Mouse (Mus musculus): ENCODE results near the gene Ntn1. TPM values are rescaled to one million over a fixed set of nuclear protein-coding genes. Genes with fewer than 3 reads are reported as not detected.

Ntn1 gene
- polyA plus RNA-seq, 1 experiment from 2014 or later = 15.7 TPM

DNA sequence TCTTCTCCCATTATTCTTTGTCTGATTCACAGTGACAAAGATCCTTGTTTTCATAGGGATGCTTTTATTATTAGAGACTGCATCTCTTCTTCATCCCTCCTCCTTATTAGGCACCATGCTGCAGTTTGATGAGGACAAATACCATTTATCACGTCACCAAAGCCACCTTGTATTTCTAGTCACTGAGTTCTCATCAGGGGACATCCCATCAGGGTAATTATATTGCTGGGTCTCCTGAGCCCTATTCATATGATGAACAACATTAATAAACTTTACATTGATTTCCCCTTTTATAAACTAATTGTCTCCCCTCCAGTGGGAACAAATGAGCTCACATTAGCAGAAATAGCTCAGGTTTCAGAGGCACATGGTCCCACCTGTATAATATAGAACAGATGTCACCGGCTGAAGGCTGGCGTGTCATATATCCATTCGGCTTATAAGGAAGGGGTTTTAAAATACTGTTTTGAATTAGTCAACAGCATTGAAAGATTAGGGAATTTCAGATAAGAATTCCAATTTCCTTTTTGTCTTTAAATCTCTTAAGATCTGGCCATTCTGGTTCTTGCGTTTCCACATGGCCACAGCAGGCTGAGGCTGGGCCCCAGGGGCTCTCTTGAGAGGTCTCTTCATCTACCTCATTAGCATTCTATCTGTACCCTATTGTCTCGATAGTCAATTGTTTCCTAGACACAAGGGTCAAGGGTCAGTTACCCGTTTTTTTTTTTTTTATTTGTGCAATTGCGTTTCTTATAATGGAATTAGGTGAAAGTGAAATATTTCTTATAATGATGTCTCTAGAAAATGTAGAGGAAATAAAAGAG lies 25.1 kb upstream of the Ntn1 start:
- H3K27ac ChIP-seq (ENCODE audit: low read depth, low read length) = peak overlapping the region; percentile 13; the same call in 1 of the 2 replicates
- H3K4me3 ChIP-seq (ENCODE audit: low read depth, low read length) = no peak overlapping the region
- H3K9ac ChIP-seq (replicated peaks; ENCODE audit: low read depth, low read length) = no peak overlapping the region
- no peaks in the 10 kb centered on the region for H3K27me3 ChIP-seq (ENCODE audit: control insufficient read depth, insufficient read depth, low read length)
- H3K9me3 ChIP-seq (ENCODE audit: control insufficient read depth, low read length) = no peaks in the 10 kb centered on the region
- H3K36me3 ChIP-seq (ENCODE audit: control insufficient read depth, insufficient read depth, low read length) = no peaks in the 10 kb centered on the region
- WGBS = 21% methylated on average over 8 of the region's 8 CpGs
- H3K4me2 ChIP-seq (ENCODE audit: low read depth, low read length) = no peak overlapping the region
- ATAC-seq (ENCODE audit: low read depth) = peak; percentile 79
- H3K4me1 ChIP-seq (ENCODE audit: control insufficient read depth, insufficient read depth, low read length) = no peaks in the 10 kb centered on the region

DNA sequence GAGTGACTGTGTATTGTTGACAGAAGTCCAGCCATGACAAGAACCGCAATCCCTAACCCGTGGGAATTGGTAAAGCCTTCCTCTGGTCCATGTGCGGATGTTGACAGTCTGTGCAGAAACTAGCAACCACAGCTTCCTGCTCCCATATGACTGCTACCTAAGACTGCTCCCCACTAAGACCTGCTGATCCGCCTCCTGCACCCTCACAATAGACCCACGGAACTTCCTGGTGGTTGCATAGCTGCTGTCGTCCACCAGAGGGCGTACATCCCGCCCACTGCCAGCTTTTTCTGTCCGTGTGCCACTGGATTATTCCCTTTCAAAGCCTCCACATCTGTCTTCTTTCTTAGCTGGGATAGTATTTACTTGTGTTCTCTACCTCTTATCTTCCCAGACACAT lies 17.2 kb upstream of the Ntn1 start:
- Histone ChIP-seq H3K27me3 (ENCODE audit: control insufficient read depth, insufficient read depth, low read length) (no peaks in the 10 kb centered on the region), H3K27ac (ENCODE audit: low read depth, low read length) (no peak overlapping the region)
- ATAC-seq (ENCODE audit: low read depth) = no peak

DNA sequence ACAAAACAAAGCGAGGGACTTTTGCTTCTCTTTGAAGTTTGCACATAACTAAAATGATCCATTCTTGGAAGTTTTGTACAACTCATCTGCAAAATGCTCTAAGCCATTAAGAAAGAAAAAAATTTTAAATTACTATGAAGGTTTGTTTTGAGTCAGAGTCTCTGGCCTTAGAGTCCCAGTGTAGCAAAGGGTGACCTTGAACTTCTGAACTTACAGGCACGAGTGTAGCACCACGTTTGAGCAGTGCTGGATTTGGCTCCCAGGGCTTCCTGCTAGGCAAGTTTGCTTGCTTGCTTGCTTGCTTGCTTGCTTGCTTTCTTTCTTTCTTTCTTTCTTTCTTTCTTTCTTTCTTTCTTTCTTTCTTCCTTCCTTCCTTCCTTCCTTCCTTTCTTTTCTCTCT lies 16.4 kb upstream of the Ntn1 start:
- Histone ChIP-seq H3K36me3 (ENCODE audit: control insufficient read depth, insufficient read depth, low read length) (no peaks in the 10 kb centered on the region), H3K27ac (ENCODE audit: low read depth, low read length) (no peak overlapping the region), H3K27me3 (ENCODE audit: control insufficient read depth, insufficient read depth, low read length) (no peaks in the 10 kb centered on the region), H3K4me3 (ENCODE audit: low read depth, low read length) (no peak overlapping the region), H3K4me2 (ENCODE audit: low read depth, low read length) (no peak overlapping the region), H3K9ac (replicated peaks; ENCODE audit: low read depth, low read length) (no peak overlapping the region), H3K9me3 (ENCODE audit: control insufficient read depth, low read length) (no peaks in the 10 kb centered on the region), H3K4me1 (ENCODE audit: control insufficient read depth, insufficient read depth, low read length) (no peaks in the 10 kb centered on the region)
- ATAC-seq (ENCODE audit: low read depth) = no peak
- WGBS = 68% methylated on average over 3 of the region's 3 CpGs

More for the DNA sequence above, 17.2 kb upstream of the Ntn1 start:
- H3K36me3 ChIP-seq (ENCODE audit: control insufficient read depth, insufficient read depth, low read length) = no peaks in the 10 kb centered on the region
- H3K4me2 ChIP-seq (ENCODE audit: low read depth, low read length) = no peak overlapping the region
- no peak overlapping the region for H3K9ac ChIP-seq (replicated peaks; ENCODE audit: low read depth, low read length)
- 50% methylated on average over 9 of the region's 9 CpGs for WGBS
- no peak overlapping the region for H3K4me3 ChIP-seq (ENCODE audit: low read depth, low read length)
- no peaks in the 10 kb centered on the region for H3K9me3 ChIP-seq (ENCODE audit: control insufficient read depth, low read length)
- no peaks in the 10 kb centered on the region for H3K4me1 ChIP-seq (ENCODE audit: control insufficient read depth, insufficient read depth, low read length)

DNA sequence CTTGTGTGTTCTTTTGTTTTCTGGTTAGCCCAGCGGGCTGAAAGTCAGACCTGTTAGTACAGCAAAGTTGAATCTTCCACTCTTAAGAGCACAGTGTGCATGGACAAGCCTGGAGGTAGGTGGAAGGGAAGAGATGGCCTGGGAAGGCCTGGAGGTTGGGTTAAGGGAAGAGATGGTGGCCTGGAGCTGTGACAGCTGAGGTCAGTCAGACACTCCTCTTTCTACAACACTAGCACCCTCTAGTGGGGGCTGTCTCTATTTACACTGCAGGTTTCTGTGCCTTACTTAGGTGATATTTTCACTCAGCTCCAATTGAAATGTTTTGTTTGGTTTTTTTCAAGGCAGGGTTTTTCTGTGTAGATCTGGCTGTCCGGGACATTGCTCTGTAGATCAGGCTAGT lies 7.5 kb upstream of the Ntn1 start:
- no peak for ATAC-seq (ENCODE audit: low read depth)
- no peak overlapping the region for H3K9ac ChIP-seq (replicated peaks; ENCODE audit: low read depth, low read length)
- 66% methylated on average over 2 of the region's 2 CpGs for WGBS
- no peaks in the 10 kb centered on the region for H3K27me3 ChIP-seq (ENCODE audit: control insufficient read depth, insufficient read depth, low read length)
- H3K9me3 ChIP-seq (ENCODE audit: control insufficient read depth, low read length) = no peaks in the 10 kb centered on the region
- no peak overlapping the region for H3K4me2 ChIP-seq (ENCODE audit: low read depth, low read length)
- no peaks in the 10 kb centered on the region for H3K4me1 ChIP-seq (ENCODE audit: control insufficient read depth, insufficient read depth, low read length)
- H3K4me3 ChIP-seq (ENCODE audit: low read depth, low read length) = no peak overlapping the region
- no peaks in the 10 kb centered on the region for H3K36me3 ChIP-seq (ENCODE audit: control insufficient read depth, insufficient read depth, low read length)
- no peak overlapping the region for H3K27ac ChIP-seq (ENCODE audit: low read depth, low read length)

DNA sequence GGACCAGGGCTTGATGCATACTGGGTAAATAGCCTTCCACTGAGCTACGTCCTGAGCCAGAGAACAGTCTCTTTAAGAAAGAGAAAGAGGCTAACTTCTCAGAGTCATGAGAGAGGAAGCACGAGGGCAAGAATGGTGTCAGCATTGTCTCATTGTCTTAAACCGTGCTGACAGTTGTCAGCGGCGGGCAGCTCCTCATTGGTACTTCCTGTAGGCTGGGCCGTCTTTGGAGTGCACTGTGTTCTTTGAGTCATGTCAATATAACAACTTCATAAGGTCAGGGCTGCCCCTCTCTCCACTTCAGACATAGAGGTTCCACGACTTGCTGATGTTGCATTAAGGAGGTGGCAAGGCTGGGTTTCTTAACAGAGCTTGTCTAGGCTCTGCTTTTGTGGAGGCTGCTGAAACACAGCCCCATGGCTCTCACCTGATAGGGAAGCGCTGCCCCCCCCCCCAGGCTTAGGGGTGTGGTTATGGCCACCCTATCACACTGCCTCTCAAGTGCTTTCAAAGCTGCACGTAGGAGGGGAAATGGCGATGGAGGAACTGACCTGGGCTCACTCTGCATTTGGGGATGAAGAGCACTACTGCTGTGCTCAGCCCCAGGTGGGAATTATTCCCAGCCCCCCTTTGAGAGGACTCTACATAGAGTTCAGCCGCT lies 6.8 kb upstream of the Ntn1 start:
- Histone ChIP-seq H3K9ac (replicated peaks; ENCODE audit: low read depth, low read length) (no peak overlapping the region), H3K4me2 (ENCODE audit: low read depth, low read length) (no peak overlapping the region), H3K27ac (ENCODE audit: low read depth, low read length) (no peak overlapping the region), H3K36me3 (ENCODE audit: control insufficient read depth, insufficient read depth, low read length) (no peaks in the 10 kb centered on the region), H3K9me3 (ENCODE audit: control insufficient read depth, low read length) (no peaks in the 10 kb centered on the region), H3K4me1 (ENCODE audit: control insufficient read depth, insufficient read depth, low read length) (no peaks in the 10 kb centered on the region), H3K27me3 (ENCODE audit: control insufficient read depth, insufficient read depth, low read length) (no peaks in the 10 kb centered on the region), H3K4me3 (ENCODE audit: low read depth, low read length) (no peak overlapping the region)
- no peak for ATAC-seq (ENCODE audit: low read depth)
- 66% methylated on average over 11 of the region's 11 CpGs for WGBS

DNA sequence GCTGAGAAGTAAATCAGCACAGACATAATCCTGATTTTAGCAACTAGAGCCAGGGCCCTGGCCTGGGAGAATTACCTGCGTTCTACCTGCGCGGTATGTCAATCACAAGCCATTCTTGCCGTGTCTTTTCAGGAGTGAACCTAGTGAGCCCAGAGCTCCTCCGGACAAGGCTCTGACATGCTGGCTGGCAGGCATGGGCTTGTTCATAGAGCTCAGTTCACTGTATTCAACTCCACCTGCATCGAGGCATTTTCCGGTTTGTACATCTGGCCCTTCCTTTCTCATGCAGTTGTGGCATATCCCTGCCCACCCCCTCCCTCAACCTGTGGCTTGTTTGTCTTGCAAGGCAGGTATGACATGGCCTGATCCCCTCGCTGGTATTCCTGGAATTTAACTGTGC lies 5.0 kb upstream of the Ntn1 start:
- Histone ChIP-seq H3K9me3 (ENCODE audit: control insufficient read depth, low read length) (no peaks in the 10 kb centered on the region), H3K36me3 (ENCODE audit: control insufficient read depth, insufficient read depth, low read length) (no peaks in the 10 kb centered on the region), H3K27ac (ENCODE audit: low read depth, low read length) (no peak overlapping the region), H3K27me3 (ENCODE audit: control insufficient read depth, insufficient read depth, low read length) (peaks cover 5% of the 10 kb centered on the region), H3K9ac (replicated peaks; ENCODE audit: low read depth, low read length) (no peak overlapping the region), H3K4me3 (ENCODE audit: low read depth, low read length) (no peak overlapping the region), H3K4me1 (ENCODE audit: control insufficient read depth, insufficient read depth, low read length) (no peaks in the 10 kb centered on the region; the same call in 1 of the 2 replicates), H3K4me2 (ENCODE audit: low read depth, low read length) (no peak overlapping the region)
- WGBS = 95% methylated on average over 8 of the region's 8 CpGs
- ATAC-seq (ENCODE audit: low read depth) = no peak

DNA sequence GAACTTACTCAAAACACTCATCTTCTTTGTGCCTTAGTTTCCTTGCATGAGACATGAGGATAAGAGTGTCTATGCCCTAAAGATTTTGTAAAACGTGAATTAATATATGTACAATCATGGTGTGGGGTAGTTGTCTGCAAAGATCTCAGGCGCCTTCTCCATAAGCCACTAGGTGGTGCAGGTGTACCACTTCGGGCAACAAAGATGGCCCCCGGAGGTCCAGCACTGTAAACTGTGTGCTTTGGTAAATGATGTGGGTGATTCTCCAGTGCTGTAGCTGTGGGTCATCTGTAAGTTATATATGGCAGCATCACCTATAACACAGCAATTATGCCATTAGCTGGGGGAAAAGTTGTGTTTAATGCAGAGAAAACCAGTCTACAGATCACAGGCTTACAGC lies 3.6 kb upstream of the Ntn1 start:
- peaks cover 4% of the 10 kb centered on the region for H3K4me1 ChIP-seq (ENCODE audit: control insufficient read depth, insufficient read depth, low read length)
- no peaks in the 10 kb centered on the region for H3K36me3 ChIP-seq (ENCODE audit: control insufficient read depth, insufficient read depth, low read length)
- peaks cover 5% of the 10 kb centered on the region for H3K27me3 ChIP-seq (ENCODE audit: control insufficient read depth, insufficient read depth, low read length)
- ATAC-seq (ENCODE audit: low read depth) = no peak
- no peak overlapping the region for H3K27ac ChIP-seq (ENCODE audit: low read depth, low read length)
- no peaks in the 10 kb centered on the region for H3K9me3 ChIP-seq (ENCODE audit: control insufficient read depth, low read length)
- H3K4me2 ChIP-seq (ENCODE audit: low read depth, low read length) = no peak overlapping the region
- 66% methylated on average over 4 of the region's 4 CpGs for WGBS
- no peak overlapping the region for H3K4me3 ChIP-seq (ENCODE audit: low read depth, low read length)
- no peak overlapping the region for H3K9ac ChIP-seq (replicated peaks; ENCODE audit: low read depth, low read length)

DNA sequence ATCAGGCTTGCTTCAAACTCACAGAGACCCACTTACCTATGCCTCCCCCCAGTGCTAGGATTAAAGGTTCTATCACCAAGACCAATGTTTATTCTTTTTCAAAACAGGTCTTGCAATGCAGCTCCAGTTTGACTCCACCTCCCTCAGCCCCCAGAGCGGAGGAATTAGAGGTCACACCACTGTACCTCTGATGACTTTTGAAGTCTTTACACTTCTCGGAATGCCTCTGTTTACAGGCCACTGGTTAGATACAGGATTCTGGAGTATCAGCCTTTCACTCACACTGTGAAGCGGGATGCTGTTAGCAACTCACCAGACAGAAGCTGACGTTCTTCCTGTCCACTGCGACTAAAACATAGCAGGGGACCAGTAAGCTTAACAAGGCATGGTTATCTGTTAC lies 805 bp upstream of the Ntn1 start:
- peaks cover 4% of the 10 kb centered on the region for H3K4me1 ChIP-seq (ENCODE audit: control insufficient read depth, insufficient read depth, low read length)
- no peaks in the 10 kb centered on the region for H3K9me3 ChIP-seq (ENCODE audit: control insufficient read depth, low read length)
- H3K27me3 ChIP-seq (ENCODE audit: control insufficient read depth, insufficient read depth, low read length) = peaks cover 14% of the 10 kb centered on the region
- no peaks in the 10 kb centered on the region for H3K36me3 ChIP-seq (ENCODE audit: control insufficient read depth, insufficient read depth, low read length)
- no peak for ATAC-seq (ENCODE audit: low read depth)
- H3K9ac ChIP-seq (replicated peaks; ENCODE audit: low read depth, low read length) = no peak overlapping the region
- H3K27ac ChIP-seq (ENCODE audit: low read depth, low read length) = no peak overlapping the region
- H3K4me2 ChIP-seq (ENCODE audit: low read depth, low read length) = no peak overlapping the region
- H3K4me3 ChIP-seq (ENCODE audit: low read depth, low read length) = no peak overlapping the region
- 48% methylated on average over 5 of the region's 5 CpGs for WGBS

DNA sequence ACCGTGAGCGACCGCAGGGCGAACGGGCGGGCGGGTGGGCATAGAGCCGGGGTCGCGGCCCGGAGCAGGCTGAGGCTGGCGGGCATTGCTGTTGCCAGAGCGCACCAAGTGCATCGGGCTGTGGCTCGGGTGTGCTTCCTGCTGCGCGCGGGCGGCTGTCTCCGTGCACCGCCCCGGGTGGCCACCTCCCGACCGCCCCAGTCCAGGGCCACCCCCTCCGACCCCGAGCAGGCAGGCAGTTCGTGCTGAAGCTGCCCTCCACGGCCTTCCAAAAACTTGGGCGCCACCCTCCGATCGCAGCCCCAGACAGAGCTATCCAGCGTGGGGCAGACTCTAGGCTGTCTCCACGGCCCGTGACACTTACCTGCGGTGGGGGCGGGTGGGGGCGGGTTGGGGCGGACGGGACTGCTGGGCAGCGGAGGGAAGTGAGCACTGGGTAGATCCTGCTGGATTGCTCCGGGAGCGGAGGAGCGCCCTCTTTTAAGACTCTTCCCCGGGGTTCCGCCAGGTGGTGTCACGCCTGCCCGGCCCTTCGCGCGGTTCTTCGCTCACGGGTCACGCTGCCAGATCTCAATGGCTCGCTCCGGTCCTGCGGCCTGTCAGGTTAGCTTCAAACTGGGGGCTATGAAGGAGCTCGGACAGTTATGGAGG lies 477 bp downstream of the Ntn1 start:
- Histone ChIP-seq H3K9ac (replicated peaks; ENCODE audit: low read depth, low read length) (peak overlapping the region; percentile 48), H3K4me2 (ENCODE audit: low read depth, low read length) (peak overlapping the region; percentile 84), H3K36me3 (ENCODE audit: control insufficient read depth, insufficient read depth, low read length) (no peaks in the 10 kb centered on the region), H3K4me3 (ENCODE audit: low read depth, low read length) (peak overlapping the region; percentile 49), H3K4me1 (ENCODE audit: control insufficient read depth, insufficient read depth, low read length) (peaks cover 4% of the 10 kb centered on the region), H3K9me3 (ENCODE audit: control insufficient read depth, low read length) (no peaks in the 10 kb centered on the region), H3K27ac (ENCODE audit: low read depth, low read length) (peak overlapping the region; percentile 58), H3K27me3 (ENCODE audit: control insufficient read depth, insufficient read depth, low read length) (peaks cover 14% of the 10 kb centered on the region)
- peak; percentile 83 for ATAC-seq (ENCODE audit: low read depth)
- WGBS = under 1% methylated on average over 40 of the region's 57 CpGs
